Mouse (Mus musculus) heart, embryonic 10.5 days (tissue): Measurements from ENCODE around the gene Xrcc4. TPM values are rescaled to one million over a fixed set of nuclear protein-coding genes. Genes with fewer than 3 reads are reported as not detected.

Experiments
- DNase-seq: peaks from one replicate; pipeline ENCODE4 v3.0.0-alpha.2; 2017; ENCODE audit warnings: low spot score
- H3K27ac ChIP-seq: fragments of 300-500 bp; sonication (generic); 2 replicates; pipeline ENCODE4 v1.5.1; 2016; ENCODE audit warnings: mild to moderate bottlenecking
- H3K27me3 ChIP-seq: fragments of 300-500 bp; sonication (generic); 2 replicates; pipeline ENCODE4 v1.6.1; 2016; ENCODE audit warnings: mild to moderate bottlenecking; ENCODE audit not compliant: poor library complexity, insufficient read depth, severe bottlenecking
- H3K36me3 ChIP-seq: fragments of 300-500 bp; sonication (generic); 2 replicates; pipeline ENCODE4 v1.6.1; 2016; ENCODE audit warnings: mild to moderate bottlenecking, moderate library complexity
- H3K4me1 ChIP-seq: fragments of 300-500 bp; sonication (generic); 2 replicates; pipeline ENCODE4 v1.6.1; 2016; ENCODE audit warnings: mild to moderate bottlenecking
- H3K4me3 ChIP-seq: fragments of 300-500 bp; sonication (generic); 2 replicates; pipeline ENCODE4 v1.5.1; 2016; ENCODE audit warnings: mild to moderate bottlenecking, moderate library complexity
- H3K9me3 ChIP-seq: fragments of 300-500 bp; sonication (generic); 2 replicates; pipeline ENCODE4 v1.6.1; 2016; ENCODE audit warnings: mild to moderate bottlenecking, moderate library complexity
- WGBS: fragments of 180-500 bp; shearing (Covaris S2); methylation state at CpG from one replicate; pipeline ENCODE4 v1.1.7; 2016; 5-methylcytosine and 5-hydroxymethylcytosine counted together
- polyA plus RNA-seq: library from polyadenylated mRNA; unstranded; fragments of >200 nt; fragmentation: Nextera tagmentation; extraction: Ambion mirVana; gene quantifications from 2 replicates; pipeline ENCODE4 v1.2.1, GENCODE M21; 2016

Xrcc4 gene
- polyA plus RNA-seq, 1 experiment from 2014 or later, result 15.4 TPM

- 70% methylated on average over 3 of the region's 3 CpGs for WGBS
- Histone ChIP-seq H3K4me3 (no peak overlapping the region), H3K4me1 (peaks cover 5% of the 10 kb centered on the region; the same call in 1 of the 2 replicates), H3K9me3 (no peaks in the 10 kb centered on the region), H3K27ac (no peak overlapping the region), H3K27me3 (no peaks in the 10 kb centered on the region), H3K36me3 (no peaks in the 10 kb centered on the region)
- DNase-seq, result no peak
Observed at GRCm38 (mm10) chr13:90030911-90031310, 58.5 kb downstream of the Xrcc4 start.

DNA sequence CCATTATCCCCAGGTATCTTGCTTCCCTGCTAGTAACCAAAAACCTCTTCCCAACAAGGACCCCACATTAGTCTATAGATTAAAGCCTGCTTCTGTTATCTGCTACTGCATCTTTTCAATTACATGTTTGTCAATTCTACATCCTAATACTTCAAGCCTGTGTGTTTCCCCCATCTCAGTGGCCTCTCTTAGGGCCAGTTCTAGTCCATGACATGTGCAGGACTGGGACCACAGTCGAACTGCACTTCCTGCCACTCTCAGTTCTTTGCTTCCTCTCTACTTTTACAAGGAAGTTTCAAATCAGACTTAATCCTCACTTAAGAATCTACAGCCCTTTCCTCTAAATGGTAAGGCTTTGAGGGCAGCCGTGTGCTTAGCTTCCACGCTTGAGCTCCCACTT lies 76.8 kb downstream of the Xrcc4 start:
- Histone ChIP-seq H3K9me3 (no peaks in the 10 kb centered on the region), H3K27ac (peak overlapping the region; percentile 85), H3K27me3 (no peaks in the 10 kb centered on the region), H3K36me3 (no peaks in the 10 kb centered on the region; the same call in 1 of the 2 replicates), H3K4me3 (peak overlapping the region; percentile 27), H3K4me1 (peaks cover 19% of the 10 kb centered on the region)
- WGBS, result 24% methylated on average over 3 of the region's 3 CpGs
- no peak for DNase-seq

- Histone ChIP-seq H3K4me3 (peak overlapping the region; percentile 27; the same call in 1 of the 2 replicates), H3K9me3 (no peaks in the 10 kb centered on the region), H3K36me3 (no peaks in the 10 kb centered on the region; the same call in 1 of the 2 replicates), H3K27ac (peak overlapping the region; percentile 85), H3K27me3 (no peaks in the 10 kb centered on the region), H3K4me1 (peaks cover 19% of the 10 kb centered on the region)
- 11% methylated on average over 8 of the region's 8 CpGs for WGBS
- DNase-seq, result peak; percentile 78
Observed at GRCm38 (mm10) chr13:90012198-90012597, 77.2 kb downstream of the Xrcc4 start.

GRCm38 (mm10) chr13:90011129-90011528 lies 78.3 kb downstream of the Xrcc4 start:
- peak overlapping the region; percentile 85 for H3K27ac ChIP-seq
- WGBS, result 49% methylated on average over 8 of the region's 8 CpGs
- no peaks in the 10 kb centered on the region; the same call in 1 of the 2 replicates for H3K36me3 ChIP-seq
- H3K27me3 ChIP-seq, result no peaks in the 10 kb centered on the region
- H3K9me3 ChIP-seq, result no peaks in the 10 kb centered on the region
- DNase-seq, result no peak
- H3K4me3 ChIP-seq, result no peak overlapping the region
- H3K4me1 ChIP-seq, result peaks cover 19% of the 10 kb centered on the region

GRCm38 (mm10) chr13:90009786-90010185 lies 79.6 kb downstream of the Xrcc4 start:
- H3K4me1 ChIP-seq, result peaks cover 25% of the 10 kb centered on the region
- H3K4me3 ChIP-seq, result no peak overlapping the region
- H3K27ac ChIP-seq, result peak overlapping the region; percentile 53
- H3K27me3 ChIP-seq, result no peaks in the 10 kb centered on the region
- no peaks in the 10 kb centered on the region for H3K9me3 ChIP-seq
- no peaks in the 10 kb centered on the region for H3K36me3 ChIP-seq
- DNase-seq, result no peak

DNA sequence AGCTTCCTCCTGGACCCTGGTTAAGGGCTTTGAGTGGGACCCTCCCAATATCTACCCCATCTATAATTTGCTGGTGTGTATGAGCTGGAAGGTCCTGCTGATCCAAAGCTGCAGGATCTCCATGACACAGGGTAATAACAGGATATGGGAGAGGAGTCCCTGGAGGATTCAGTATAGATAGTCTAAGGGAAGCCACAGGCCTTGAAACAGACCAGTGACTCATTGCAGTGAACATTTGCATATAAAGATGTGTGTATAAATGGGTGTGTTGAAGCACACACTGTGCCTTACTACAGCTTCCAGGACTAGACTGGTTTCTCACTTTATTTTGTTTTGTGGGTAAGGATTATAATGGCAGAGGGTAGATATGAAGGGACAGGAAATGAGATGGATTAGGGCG lies 83.8 kb downstream of the Xrcc4 start:
- no peak for DNase-seq
- WGBS, result 92% methylated on average over 1 of the region's 1 CpGs
- Histone ChIP-seq H3K27ac (peak overlapping the region; percentile 29; the same call in 1 of the 2 replicates), H3K36me3 (no peaks in the 10 kb centered on the region), H3K4me1 (peaks cover 12% of the 10 kb centered on the region; the same call in 1 of the 2 replicates), H3K4me3 (no peak overlapping the region), H3K27me3 (no peaks in the 10 kb centered on the region), H3K9me3 (no peaks in the 10 kb centered on the region)

DNA sequence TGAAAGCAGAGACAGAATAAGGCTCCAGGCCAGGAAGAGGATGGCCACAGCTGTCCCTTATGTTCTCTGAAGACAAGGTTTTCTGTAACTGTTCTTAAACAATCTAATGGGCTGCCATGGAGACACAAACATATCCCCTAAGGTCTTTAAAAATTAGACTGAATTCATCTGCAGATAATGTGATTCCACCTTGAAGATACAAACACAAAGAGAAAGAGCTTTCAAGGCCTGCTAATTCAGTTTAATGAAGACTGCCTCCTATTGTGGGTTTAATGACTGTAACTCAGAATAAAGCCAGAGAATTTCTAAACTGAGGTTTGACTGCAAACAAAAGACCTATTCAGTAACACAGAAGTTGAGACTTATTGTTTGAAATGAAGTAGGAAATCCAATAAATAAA lies 91.9 kb downstream of the Xrcc4 start:
- H3K4me3 ChIP-seq, result no peak overlapping the region
- no peaks in the 10 kb centered on the region for H3K9me3 ChIP-seq
- no peak overlapping the region for H3K27ac ChIP-seq
- peaks cover 4% of the 10 kb centered on the region; the same call in 1 of the 2 replicates for H3K36me3 ChIP-seq
- DNase-seq, result no peak
- H3K27me3 ChIP-seq, result no peaks in the 10 kb centered on the region
- H3K4me1 ChIP-seq, result no peaks in the 10 kb centered on the region

DNA sequence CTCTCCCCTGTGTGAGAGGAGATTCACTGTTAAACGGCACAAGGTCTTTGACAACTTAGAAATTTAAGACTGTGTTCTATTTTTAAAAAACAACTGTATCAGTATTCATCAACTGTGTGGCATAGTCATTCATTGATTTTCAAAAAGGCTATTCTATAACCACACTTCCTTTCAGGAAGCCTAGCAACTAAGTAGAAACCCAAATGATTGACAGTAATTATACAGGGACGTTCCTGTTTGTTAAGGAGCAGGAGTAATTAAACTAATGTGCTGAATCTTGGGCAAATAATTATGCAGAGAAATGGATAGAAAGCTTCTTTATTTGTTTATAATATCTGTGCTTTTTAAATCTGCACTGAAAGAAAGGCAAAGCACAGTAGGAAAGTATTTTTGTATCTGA lies 103.3 kb downstream of the Xrcc4 start:
- Histone ChIP-seq H3K27me3 (no peaks in the 10 kb centered on the region), H3K9me3 (no peaks in the 10 kb centered on the region), H3K4me3 (no peak overlapping the region), H3K36me3 (no peaks in the 10 kb centered on the region), H3K27ac (no peak overlapping the region), H3K4me1 (no peaks in the 10 kb centered on the region)
- no peak for DNase-seq
- 64% methylated on average over 2 of the region's 2 CpGs for WGBS

GRCm38 (mm10) chr13:89970940-89971339 lies 118.5 kb downstream of the Xrcc4 start:
- no peak for DNase-seq
- Histone ChIP-seq H3K9me3 (no peaks in the 10 kb centered on the region), H3K4me1 (no peaks in the 10 kb centered on the region), H3K36me3 (no peaks in the 10 kb centered on the region), H3K27me3 (no peaks in the 10 kb centered on the region), H3K27ac (no peak overlapping the region), H3K4me3 (no peak overlapping the region)
- WGBS, result 55% methylated on average over 3 of the region's 3 CpGs

DNA sequence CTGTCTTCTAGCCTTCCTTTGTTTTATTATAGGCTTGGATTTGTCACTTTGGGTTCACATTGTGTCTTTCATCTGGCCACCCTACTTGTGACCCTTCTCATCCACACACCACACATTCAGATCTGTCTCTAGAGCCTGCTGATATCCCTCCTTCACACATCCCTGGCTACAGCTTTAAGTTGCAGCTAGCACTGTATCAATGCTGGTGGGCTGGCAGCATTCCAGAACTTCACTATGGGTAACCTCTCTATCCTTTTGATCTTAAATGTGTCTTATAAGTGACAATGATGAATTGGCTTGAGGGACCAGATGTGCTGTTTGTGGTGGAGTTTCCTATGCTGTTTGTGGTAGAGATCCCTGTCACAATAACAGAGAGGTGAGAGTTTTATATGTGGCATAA lies 120.7 kb downstream of the Xrcc4 start:
- Histone ChIP-seq H3K36me3 (no peaks in the 10 kb centered on the region), H3K9me3 (no peaks in the 10 kb centered on the region), H3K27ac (no peak overlapping the region), H3K27me3 (no peaks in the 10 kb centered on the region), H3K4me3 (no peak overlapping the region), H3K4me1 (no peaks in the 10 kb centered on the region)
- DNase-seq, result no peak

- H3K4me3 ChIP-seq, result no peak overlapping the region
- H3K36me3 ChIP-seq, result no peaks in the 10 kb centered on the region
- no peak for DNase-seq
- no peak overlapping the region for H3K27ac ChIP-seq
- no peaks in the 10 kb centered on the region for H3K27me3 ChIP-seq
- no peaks in the 10 kb centered on the region for H3K9me3 ChIP-seq
- 53% methylated on average over 2 of the region's 2 CpGs for WGBS
- H3K4me1 ChIP-seq, result no peaks in the 10 kb centered on the region
Observed at GRCm38 (mm10) chr13:89944354-89944753, 145.1 kb downstream of the Xrcc4 start.

DNA sequence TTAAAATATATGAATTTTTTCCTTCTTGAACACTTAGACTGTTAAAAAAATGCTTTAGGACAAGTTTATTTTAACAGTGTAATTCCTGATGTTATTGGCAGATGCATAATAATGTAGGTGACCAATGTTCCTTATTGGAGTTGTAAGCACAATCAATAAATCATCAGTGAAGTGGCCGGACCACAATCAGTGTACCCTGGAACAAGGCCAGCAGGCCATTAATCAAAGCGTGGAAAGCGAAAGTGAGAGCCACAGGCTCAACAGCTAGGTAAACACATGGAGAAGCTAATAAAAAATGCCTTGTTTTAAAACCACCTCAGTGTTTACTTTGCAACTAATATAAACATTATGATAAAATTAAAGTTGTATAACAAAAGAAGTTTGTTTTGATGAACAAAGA lies 159.9 kb downstream of the Xrcc4 start:
- WGBS, result 51% methylated on average over 3 of the region's 3 CpGs
- no peak for DNase-seq
- Histone ChIP-seq H3K4me1 (no peaks in the 10 kb centered on the region), H3K36me3 (no peaks in the 10 kb centered on the region), H3K27me3 (no peaks in the 10 kb centered on the region), H3K9me3 (no peaks in the 10 kb centered on the region), H3K4me3 (no peak overlapping the region), H3K27ac (no peak overlapping the region)

DNA sequence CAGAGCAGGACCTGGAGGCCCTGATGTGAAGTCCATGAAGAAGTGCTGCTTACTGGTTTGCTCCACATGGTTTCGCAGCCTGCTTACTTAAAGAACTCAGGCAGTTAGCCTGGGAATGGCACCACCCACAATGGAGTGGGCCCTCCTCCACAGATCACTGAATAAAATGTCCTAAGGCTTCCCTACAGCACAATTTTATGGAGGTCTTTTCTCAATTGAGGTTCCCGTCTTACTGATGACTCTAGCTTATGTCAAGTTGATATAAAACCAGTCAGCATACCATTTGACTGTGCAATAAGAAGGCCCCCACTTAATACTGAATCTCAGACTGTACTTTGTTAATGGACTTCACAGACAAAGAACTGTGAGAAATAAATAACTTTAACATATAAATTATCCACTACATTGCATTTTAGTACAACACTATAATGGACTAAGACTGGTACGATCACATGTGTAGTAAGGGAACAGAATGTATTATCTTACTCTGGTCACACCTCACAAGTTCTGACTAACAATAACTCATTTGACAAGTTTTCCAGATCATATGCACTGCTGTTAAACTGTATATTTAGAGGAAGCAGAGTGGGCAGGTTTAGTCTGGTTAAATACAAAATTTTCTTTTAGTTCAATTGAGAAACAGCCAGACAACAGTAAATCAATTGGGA lies 170.5 kb downstream of the Xrcc4 start:
- Histone ChIP-seq H3K4me3 (no peak overlapping the region), H3K4me1 (no peaks in the 10 kb centered on the region), H3K36me3 (no peaks in the 10 kb centered on the region), H3K27me3 (no peaks in the 10 kb centered on the region), H3K27ac (no peak overlapping the region), H3K9me3 (no peaks in the 10 kb centered on the region)
- no peak for DNase-seq
- WGBS, result 98% methylated on average over 3 of the region's 3 CpGs

GRCm38 (mm10) chr13:89914332-89914731 lies 175.1 kb downstream of the Xrcc4 start:
- no peak for DNase-seq
- WGBS, result 89% methylated on average over 5 of the region's 5 CpGs
- H3K9me3 ChIP-seq, result no peaks in the 10 kb centered on the region
- H3K4me1 ChIP-seq, result no peaks in the 10 kb centered on the region
- H3K4me3 ChIP-seq, result no peak overlapping the region
- H3K27ac ChIP-seq, result no peak overlapping the region
- H3K36me3 ChIP-seq, result no peaks in the 10 kb centered on the region
- H3K27me3 ChIP-seq, result no peaks in the 10 kb centered on the region
